Mouse (Mus musculus): ENCODE measurements around the gene Entpd5.

The Entpd5 gene

DNA sequence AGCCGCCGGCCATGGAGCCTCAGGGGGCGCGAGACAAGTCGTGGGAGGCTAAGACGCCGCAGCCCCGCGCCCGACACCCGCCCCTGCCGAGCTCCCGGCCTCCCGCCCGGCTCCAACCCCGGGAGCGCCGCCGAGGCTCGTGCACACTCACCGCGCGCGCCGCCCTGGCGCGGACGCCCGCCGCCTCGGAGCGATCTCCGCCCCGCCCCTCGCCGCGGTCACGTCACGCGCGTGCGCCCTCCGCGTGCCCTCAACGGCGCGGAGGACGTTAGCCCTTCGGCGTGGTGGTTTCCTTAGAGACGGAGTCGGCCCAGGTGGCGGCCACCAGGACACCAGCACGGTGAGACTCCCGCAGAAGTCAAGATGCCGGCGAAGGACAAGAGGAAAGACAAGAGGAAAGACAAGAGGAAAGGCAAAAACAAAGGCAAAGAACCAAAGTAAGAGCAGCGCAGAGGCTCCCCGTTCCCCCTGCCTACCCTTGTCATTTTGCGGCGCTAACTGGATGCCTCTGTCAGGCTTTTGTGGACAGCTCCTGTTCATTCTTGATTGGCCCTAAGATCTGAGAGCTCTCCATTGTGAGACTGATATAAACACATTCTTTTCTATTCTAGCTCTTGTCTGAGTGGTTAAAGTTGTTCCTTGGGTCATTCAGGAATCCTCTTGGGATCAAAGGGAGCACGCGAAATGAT is at the start of gene Entpd5, which contains the start of gene Bbof1:
Gene Entpd5 (minus strand): TSS at position 211 of the 689 bp plus-strand sequence.
Gene Bbof1 (plus strand): TSS at position 253 of the 689 bp plus-strand sequence.
- DNase-seq = peak; percentile 94

DNA sequence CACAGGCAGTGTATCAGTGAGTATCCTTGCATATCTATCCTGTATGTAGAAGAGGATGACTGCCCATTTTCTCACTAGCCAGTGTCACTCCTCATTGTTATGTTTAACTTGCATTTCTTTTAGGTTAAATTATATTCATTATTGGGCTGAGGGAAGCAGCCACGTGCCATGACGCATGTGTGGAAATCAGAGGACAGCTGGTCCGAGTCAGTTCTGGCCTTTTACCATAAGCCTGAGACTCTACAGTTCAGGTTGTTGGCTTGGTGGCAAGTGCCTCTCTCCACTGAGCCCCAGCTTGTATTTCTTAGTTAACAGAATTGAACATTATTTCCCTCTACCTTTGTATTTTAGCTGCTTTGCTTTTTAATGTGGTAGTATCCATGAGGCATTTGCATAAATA is 48.1 kb upstream of the Entpd5 start:
- DNase-seq = no peak

DNA sequence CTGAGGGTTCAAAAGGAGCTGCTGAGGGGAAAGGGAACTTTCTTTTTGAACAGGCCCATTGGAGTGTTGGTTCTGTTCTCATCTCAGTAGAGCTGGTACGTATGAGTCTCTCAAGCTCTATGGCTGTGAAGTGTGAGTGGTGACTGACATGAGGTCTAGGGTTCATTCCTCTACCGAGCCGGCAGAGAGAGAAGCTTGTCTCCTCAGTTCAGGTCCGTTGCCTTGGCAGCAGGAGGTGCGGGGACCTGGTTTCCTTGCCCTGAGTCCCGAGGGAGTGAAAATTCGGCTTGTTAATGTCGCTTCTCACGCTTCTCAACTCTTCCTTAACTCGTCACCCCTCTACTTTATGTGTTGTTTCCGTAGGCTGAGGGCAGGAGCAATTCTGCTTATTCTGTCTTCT is 43.0 kb upstream of the Entpd5 start:
- DNase-seq = peak; percentile 17

DNA sequence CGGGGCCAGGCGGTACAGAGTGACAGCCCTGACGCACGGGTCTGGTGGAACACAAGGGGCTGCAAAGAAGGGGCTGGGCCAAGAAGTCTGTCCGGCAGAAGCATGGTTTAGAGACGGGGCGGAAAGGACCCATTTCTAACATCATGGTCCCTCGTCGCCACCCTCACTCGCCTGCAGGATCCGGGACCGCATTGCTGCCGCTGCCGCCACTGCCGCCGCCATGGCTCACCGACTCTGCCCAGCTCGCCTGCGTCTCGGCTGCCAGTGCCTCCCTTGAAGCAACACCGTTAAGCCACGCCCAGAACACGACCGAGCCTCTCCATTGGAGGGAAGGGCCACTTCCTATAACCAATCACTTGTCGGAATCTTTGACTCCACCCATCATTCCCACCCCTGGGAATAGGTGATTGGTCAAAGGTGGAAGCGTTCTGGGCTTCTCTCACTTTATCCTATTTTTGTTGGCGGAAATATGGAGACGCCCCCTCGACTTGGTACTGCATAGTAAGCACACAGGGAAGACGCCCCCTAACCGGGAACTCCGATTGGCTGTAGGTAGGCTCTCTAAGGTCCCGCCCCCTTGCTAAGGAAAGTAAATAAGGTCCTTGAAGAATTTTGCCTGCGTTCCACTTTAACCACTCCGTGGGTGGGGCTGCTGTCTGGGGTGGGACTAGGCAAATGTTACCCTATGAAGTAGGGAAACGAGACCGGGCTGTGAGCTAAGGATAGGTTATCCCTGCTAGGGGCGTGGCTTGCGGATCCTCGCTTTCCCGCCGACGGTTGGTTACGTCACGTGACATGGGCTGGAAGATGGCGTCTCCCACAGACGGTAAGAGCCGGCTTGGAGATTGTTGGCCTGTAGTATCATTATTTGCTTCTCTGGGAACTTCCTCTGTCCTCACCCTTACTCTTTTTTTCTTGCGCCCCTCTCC is 42.2 kb upstream of the Entpd5 start, which contains the start of the genes Aldh6a1 and Lin52:
Gene Aldh6a1 (minus strand): TSS at position 287 of the 929 bp plus-strand sequence.
Gene Lin52 (plus strand): TSS at position 705 of the 929 bp plus-strand sequence.
- DNase-seq = peak; percentile 98

DNA sequence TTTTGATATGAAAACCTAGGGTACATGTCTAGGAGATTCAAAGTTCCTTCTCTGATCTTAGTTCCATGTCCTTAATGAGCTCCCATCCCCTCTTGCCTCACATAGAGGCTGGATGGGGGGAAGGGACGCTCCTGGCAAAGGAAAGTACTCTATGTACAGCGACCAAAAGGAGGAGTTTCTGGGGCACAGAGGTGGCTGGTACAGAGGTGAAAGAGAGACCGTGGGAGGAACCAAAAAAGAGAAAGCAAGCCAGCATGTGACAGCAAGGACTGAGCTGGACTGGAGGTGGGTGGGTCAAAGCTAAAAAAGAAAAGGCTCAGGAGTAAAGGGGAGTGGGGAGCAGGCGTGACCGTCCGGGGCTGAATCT is 41.5 kb upstream of the Entpd5 start:
- peak; percentile 61 for DNase-seq

DNA sequence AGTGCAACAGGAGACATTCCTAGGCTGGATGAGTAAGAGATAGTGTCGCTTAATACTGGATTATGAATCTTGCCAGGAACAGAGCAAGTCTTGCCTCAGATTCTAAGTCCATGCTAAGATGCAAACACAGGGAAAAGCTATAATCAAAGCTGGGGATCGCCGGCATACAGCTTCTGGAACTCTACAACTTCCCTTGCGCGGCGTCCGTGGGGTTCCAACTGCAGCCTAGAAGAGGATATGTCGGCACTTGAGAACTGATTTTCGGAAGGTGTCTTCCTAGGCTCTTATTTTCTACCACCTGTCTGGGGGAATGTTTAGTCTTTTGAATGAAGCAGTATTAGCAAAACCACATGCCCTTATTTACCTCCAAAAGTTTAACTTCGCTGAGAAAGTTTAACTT is 41.1 kb upstream of the Entpd5 start:
- peak; percentile 18 for DNase-seq

DNA sequence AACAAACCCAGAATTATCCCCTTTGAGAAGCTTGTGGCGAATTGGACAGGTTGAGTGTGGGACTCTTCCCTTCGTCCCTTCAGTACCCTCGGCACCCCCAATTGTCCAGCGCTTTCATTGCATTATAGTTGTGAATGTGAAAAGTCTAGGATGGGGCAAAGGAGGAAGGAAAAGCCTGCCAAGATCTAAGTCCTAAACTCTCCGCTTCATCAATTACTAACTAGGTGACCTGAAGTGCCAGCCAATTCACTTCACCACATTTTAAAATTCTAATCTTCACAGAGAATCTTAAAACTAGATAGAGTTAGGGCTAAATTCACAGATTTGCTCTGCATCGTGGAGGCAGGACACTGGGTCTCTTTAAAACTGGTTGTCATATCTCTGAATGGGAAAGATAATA is 39.4 kb upstream of the Entpd5 start:
- DNase-seq = no peak

DNA sequence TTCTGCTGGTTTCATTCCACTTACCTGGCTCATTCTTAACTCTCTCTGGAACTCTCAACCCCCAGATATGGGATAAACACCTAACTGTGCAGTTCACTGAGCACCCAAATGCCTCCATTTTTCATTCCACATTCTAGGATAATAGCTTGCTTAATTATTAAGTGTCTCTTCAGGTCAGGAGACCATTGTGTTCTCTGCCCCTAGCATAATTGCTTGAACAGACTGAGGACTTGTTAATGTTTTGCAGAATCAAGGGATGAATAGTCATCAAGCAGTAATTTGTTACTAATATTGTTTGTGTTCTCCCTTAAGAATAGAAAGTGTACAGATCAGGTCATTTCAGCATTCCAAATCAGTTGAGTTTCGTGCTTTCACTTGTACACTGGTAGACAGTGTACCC is 38.6 kb upstream of the Entpd5 start:
- no peak for DNase-seq

DNA sequence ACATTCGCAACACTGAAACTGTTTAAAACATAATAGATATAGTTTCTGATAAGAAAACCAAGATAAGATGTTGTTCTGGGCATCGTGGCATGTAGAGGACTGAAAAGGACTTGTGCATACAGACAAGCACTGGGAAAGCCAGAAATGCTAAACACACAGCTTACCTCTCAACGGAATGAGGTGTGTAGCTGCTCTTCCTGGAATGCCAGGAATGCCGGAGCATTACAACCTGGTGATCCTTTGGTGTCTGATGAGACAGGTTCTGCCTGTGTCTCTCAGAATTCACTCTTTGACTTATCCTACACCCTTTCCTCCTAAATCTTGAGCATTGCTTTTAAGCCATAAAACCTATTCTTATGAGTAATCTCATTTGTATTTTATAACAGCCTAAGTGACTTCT is 33.7 kb upstream of the Entpd5 start:
- no peak for DNase-seq

DNA sequence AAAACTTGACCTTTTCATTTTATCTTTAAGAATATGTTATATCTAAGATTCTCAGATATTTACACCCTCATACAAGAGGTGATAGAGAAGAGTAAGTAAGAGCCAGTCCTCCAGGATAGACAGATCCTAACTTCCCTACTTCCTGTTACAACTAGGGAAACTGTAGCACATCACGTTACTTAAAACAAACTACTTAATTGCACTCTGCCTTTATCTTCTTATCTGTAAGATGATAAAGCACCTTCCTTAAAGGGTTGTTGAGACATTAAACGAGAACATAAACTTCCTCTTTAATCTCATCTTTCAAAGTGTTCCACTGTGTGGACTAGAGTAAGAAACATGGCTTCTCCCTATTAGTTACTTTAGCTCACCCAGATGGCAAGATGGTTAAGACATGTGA is 29.9 kb upstream of the Entpd5 start:
- no peak for DNase-seq

DNA sequence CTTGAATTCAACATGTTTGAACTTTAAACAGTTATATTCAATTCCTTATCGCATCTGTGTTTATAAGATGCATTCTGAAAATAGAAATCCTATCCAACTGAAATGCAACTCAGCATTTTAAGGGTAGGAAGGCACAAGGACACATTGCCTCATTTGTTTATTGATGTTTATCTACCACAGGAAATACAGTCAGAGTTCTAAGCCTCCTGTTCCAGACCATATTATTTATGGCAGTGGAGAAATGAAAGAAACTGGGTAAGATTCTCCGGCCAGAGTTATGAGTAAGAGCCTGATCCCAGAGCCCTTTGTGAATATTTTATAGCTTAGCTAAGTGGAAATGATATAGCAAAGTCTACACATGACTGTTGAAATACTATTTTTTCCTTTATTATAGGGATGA is 21.0 kb upstream of the Entpd5 start:
- DNase-seq = no peak

DNA sequence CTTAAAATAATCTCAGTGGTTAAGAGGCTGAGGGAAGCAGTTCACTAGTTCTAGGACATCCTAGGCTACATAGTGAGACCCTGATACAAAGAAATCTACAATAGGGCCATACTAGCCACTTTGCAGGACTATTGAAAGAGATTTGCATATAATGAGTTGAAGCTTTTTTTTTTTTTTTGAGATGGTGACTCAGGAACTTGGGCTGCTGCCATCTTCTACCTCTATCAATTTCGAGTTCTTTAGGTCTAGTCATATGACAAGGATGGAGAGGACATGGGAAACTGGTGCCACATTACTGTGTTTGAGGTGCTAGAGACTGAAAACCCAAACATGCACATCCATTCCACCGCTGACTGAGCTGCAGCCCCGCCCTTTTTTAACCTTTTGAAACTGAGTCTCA is 15.2 kb upstream of the Entpd5 start:
- DNase-seq = no peak

DNA sequence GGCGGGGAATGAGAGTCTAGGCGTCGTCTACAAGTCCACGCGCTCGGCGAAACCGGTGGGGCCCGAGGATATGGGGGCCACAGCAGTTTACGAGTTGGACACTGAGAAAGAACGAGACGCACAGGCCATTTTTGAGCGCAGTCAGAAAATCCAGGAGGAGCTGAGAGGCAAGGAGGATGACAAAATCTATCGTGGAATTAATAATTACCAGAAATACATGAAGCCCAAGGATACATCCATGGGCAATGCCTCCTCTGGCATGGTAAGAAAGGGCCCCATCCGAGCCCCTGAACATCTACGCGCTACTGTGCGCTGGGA is 8.7 kb upstream of the Entpd5 start:
- DNase-seq = no peak

DNA sequence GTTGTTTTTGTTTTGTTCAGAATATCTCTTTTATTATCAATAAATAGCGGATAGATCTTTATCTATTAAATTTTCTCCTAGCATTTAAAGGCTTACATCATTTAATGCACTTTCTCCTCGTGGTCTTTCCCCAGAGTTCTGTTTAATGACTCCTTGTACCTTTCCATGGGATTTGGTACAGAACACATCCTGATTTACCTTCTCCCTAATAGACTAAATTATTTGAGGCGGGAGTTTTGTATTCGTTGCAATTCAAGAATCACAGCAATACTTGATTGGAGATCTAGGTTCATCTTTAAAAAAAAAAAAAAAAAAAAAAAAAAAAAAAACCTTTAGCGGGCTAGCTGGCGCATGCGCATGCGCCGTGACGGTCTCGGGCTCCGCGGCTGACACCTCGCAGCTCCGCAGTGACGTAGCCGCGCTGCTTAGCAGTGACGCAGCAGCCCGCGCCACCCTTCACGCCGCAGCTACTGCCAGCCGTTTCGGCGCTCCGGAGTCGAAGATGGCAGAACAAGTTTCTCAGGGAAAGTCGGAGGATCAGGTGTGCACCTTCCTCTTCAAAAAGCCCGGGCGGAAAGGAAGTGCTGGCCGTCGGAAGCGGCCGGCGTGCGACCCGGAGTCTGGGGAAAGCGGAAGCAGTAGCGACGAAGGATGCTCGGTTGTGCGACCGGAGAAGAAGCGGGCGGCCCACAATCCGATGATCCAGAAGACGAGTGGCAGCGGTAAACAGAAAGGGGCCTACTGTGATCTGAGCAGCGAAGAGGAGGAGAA is 8.2 kb upstream of the Entpd5 start, which contains the start of gene Rnf113a2:
Gene Rnf113a2 (plus strand): TSS at position 363 of the 771 bp plus-strand sequence.
- peak; percentile 93 for DNase-seq

DNA sequence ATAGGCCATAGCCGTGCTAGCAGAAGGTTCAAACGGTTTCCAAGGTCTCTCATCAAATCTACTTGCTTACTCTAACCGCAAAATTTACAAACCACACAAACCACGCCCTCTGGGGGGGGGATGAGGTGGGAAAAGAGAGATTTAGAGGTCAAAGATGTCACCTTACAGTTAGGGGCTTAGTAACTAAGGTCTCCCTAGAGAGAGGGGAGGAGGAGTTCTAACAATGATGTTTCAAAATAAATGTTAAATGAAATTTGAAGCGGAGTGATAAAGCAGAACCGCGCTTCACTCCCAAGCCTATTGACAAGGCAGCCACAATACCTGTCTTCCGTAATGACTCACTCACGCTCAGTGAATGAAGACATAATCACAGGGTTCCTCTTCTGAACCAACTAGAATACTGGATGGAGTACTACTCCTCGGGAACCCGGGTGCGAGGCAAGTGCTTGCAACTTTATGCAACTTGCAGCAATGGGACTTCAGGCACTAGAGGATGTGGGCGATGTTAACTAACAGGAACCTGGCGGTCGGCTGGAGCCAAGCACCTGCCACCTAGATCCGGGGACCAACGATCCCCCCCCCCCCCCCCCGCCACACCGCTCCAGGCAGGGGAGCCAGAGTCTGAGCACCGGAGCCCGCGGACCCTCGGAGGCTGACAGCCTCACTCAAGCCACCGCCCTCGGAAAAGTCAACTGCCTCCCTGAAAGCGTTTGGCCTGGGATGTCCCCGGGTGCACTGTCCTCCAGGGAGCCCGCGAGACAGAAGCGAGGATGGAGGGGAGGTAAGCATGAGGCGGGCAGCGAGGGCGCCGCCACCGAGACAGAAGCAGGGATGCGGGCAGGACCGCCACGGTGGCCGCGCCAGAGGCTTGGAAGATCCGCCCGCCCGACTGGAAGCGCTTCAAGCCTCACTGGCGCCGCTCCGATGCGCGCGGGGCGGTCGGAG is 683 bp downstream of the Entpd5 start:
- DNase-seq = no peak

DNA sequence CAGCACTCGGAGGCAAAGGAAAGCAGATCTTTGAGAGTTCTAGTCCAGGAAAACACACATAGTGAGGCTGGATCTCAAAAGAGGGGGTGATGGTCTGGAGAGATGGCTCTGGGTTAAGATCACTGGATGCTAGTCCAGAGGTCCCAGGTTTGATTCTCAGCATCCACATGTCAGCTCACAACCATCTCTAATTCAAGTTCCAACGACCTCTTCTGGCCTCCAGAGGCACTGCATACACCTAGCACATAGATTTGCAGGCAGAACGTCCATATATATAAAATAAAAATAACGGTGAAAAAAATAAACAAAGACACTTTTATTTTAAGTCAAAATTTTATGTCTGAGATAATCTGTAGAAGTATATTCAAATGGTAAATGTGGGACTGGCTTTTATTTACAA is 1.6 kb downstream of the Entpd5 start:
- no peak for DNase-seq

DNA sequence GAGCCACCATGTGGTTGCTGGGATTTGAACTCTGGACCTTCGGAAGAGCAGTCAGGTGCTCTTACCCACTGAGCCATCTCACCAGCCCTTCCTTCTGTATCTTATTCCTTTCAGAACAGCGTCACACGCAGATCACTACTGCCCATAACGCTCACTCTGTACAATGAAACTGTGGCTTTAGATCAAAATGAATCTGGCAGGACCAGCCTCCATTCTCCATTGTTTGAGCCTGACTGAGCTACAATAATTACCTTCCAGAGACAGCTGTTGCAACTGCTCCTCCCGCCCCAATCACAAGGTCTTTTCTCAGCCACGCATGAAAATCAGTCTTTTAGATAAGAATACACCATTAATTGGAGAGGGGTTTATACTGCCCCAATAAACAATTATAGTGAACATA is 4.3 kb downstream of the Entpd5 start:
- no peak for DNase-seq

DNA sequence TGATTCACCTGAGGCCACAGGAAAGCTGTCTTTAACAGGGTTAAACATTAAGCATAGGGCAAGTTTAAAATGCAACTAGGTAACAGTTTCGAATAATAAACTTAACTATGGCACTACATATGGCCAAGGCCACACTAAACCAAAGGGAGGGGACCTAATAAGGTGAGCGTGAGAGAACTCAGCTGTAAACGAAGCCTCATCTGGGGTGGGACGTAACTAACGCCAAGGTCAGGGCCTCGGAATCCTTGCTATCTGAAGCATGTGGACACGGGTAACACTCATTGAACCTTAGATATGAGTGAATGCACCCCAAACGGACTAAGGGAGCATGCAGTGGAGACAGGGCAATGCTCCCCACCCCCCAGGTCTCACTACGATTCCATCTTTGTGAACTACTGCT is 5.9 kb downstream of the Entpd5 start:
- DNase-seq = peak; percentile 28

DNA sequence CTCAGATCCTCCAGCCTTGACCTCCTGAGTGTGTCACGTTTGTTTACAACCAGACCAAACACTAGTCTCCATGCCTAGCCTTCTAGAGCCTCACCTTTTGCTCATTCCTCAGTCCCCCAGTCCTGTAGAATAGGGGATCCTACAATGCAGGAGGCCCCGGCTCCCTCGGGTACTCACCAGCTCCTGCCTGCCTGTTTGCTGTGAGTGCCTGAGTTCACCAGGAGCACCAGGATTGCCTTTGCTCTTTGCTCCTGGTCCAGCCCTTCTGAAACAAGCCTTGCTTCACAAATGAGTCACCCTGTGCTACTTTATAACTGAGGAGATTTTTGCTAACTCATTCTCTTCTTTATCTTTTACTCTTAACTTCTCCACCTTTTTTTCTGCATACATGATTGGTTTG is 8.2 kb downstream of the Entpd5 start:
- DNase-seq = peak; percentile 45

DNA sequence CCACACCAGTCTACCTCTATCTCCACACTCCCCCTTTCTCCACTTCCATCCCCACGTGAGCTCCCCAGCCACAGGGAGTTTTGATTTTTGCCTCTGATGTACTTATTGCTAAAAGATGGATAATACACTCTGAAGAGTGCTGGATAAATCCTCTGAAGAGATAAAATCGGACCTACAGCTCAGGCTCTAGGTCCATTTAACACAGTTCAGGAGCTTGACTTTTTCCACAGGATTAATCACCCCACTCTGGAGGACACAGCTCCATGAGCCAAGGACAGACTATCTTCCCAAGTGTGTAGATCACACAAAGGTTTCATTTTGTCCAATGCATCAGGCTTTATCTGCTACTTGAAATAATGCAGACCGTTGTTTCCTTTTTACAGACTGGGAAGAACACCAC is 8.8 kb downstream of the Entpd5 start:
- no peak for DNase-seq

DNA sequence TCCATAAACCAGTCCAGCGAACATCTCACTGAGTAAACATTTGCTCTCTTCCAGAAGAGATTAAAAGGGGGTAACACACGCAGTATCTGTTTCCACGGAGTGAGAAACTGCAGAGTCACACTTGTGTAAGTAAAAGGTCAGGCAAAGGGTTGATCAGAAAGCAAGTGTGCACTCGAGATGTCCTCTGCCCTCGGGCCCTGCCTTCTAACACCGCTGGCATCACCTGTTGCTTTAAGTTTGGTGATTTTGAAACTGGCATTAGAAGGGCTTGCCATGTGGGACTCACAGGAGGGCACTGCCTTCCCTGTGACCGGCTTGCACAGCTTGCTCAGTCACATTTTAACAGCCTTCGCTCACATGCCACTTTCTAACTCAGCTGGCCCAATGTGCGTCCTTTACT is 9.2 kb downstream of the Entpd5 start:
- DNase-seq = peak; percentile 32

DNA sequence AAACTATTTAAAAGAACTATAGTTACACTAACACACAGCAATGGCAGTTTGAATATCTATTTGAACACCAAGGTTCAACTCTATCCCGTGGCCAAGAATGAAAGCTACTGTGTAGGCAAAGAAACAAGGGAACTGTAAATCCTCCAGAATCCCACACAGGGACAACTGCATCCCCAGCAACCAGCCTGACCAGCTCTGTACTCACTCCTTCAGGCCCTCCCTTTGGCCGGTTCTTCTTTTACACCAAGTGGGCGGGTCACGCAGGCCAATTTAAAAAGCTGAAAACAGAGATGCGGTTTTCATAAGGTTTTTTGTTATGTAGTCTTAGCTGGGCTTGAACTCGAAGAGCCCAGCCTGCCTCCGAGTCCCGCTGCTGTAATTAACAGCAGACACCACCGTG is 9.7 kb downstream of the Entpd5 start:
- no peak for DNase-seq

Measured in kidney, postnatal 10 days (tissue).